Mouse (Mus musculus) MN1 (cell line): ENCODE results near the gene L2hgdh.
A peak's percentile ranks its signal among the peaks of the same experiment; 100 is the strongest.

Experiments
- DNase-seq: peaks from one replicate; pipeline ENCODE4 v3.0.0-alpha.2; 2016; ENCODE audit warnings: low spot score

L2hgdh gene

DNA sequence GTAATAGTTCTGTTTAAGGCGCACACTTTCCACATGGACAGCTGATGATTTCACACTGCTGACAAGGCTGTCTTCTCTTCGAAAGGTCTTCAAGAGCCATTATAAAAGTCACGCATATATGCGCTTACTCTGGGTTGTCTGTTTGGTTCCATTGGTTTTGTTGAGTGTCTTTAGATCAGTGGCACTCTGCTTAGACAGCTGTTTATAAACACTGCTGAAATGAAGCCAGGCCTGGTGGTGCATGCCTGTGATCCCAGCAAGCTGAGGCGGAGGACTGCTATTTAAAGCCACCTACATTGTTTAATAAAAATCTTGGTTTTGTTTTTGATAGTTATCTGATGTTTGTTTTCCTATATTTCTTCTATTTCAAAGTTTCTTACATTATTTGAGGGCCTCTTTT lies 58.0 kb downstream of the L2hgdh start:
- no peak for DNase-seq

DNA sequence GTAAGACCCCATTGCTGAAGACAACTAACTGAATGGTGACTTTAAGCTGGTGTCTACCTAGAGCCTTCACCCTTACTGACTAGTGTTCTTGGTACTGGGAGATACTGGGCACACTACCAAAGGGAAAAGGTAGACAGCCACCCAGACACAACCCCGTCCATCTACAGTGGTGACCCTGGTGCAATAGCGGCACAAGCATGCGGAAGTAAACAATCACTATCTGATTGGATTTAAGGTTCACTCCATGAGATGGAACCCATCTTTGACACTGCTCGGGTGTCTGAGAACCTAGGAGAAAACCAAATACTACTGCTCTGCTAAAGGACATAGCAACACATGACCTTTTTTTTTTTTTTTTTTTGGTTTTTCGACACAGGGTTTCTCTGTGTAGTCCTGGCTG lies 63.0 kb downstream of the L2hgdh start:
- no peak for DNase-seq

DNA sequence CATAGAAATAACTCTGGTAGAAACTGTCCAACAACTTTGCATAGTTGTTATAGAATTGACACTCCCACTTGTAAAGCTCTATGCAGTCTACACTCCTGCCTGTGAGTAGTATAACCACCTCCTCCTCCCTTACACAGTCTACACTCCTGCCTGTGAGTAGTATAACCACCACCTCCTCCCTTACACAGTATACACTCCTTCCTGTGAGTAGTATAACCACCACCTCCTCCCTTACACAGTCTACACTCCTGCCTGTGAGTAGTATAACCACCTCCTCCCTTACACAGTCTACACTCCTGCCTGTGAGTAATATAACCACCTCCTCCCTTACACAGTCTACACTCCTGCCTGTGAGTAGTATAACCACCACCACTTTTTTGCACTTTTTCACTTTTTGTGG lies 70.7 kb downstream of the L2hgdh start:
- peak; percentile 40 for DNase-seq

DNA sequence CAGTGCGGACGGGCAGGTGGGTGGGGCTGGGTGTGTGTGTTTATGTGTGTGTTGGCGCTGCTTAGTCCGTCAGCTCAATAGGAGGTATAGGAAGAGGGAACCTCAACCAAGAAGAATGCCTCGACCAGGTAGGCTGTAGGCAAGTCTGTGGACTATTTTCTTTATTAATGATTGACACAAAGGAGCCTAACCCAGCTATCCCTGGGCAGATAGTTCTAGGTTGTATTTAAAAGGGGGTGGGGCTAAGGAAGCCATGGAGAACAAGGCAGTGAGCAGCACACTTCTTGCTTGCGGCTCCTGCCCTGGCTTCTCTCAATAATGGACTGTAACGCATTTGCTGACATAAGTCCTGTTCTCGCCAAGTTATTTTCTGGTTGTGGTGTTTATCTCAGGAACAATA lies 75.2 kb downstream of the L2hgdh start:
- no peak for DNase-seq

DNA sequence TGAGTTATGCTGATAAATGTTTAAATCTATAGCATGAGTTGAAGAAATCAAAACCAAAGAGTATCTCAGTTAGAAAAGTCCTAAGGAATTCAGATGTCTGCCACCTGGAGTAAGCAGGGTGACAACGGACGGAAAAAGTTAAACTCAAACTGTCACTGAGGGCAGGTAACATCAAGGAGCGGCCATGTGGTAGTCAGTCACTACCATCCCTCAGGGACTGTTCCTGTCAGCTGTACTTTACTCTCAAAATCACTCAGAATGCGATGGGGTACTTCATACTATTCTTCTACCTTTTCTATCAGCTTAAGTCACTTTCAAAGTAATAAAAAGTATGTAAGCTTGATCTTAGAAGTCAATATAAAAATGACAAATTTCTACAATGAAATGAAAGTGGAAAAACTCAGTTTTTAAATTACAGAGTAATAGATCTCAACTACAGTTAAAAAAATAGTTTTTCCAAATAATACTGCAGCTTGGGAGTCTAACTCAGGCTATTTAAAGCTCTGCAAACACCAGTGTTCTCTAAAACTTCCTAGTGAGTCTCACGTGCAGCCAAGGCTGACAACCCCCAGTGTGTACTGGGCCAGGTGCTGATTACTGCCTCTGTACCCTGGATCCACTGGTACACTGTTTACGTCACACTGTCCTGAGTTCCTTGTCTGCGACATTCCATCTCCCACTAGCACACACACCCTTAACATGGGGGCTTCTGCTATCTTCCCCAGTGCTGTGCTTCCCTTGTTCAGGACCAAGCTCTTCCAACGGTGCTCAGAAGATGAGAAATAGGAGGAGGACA lies 78.7 kb downstream of the L2hgdh start:
- no peak for DNase-seq

DNA sequence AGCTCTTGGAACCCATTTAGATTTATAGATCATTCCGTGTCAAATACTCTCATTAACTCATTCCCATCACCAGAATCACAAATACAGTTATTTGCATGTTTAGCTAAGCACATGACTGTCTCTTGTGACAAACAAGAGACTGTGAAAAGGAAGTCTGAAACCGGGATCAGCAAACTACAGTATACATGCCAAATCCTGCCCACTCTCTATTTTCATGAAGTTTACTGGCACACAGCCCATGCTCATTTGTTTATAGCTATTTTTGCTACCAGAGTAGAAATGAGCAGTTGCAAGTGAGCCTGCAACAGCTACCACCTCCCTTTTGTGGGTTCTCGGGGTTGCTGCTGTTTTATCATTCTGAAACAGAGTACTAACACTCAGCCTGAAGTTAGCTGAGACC lies 79.8 kb downstream of the L2hgdh start:
- no peak for DNase-seq

DNA sequence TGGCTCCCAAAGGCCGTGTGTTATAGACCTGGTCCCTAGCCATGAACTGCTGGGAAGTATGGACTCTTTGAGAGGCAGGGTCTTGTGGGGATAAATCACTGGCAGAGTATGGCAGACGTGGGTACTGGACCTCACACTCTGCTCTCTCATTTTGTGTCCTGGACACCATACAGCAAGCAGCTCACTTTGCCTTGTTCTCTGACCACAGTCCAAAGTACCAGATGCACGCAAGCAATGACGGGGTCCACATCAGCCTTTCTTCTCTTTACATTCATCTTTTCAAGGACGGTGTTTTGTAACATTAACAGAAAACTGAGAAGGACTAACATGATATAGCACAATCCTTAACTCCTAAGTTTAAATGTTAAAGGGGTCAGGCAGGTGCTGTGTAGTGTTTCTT lies 81.8 kb downstream of the L2hgdh start:
- DNase-seq = no peak
